ENCODE assay signal across 11 mouse cellular contexts in the genomic region with DNA sequence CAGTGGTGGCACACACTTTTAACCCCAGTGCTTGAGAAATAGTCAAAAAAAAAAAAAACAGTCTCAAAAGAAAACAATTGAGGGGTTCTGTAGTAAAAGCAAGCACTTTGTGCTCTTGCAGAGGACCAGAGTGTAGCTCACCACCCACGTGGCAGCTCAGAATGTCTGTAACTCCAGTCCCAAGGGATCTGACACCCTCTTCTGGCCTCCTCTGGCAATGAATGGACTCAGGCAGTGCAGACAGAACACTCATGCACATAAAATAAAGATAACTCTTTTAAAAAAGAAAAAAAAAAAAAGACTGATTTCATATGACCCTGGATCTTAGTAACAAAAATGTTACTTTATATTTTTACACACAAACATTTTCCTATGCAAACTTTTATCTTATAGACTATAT. TPM values are rescaled to one million over a fixed set of nuclear protein-coding genes. Genes with fewer than 3 reads are reported as not detected.
DNase-seq lines count a peak whose midpoint lies in the region; ATAC-seq and TF ChIP-seq lines count a peak whose summit lies in the region.
"Had no signal": no experiment of that assay in that cellular context is flagged by ENCODE, and none has a peak within 500 bp of the region (broad histone marks: within the 10 kb centered on the region; RNA-seq: fewer than 3 reads in every experiment).

No protein-coding gene starts in this region.

- H3K4me2 ChIP-seq in lung, embryonic 14.5 days, result no peak overlapping the region
- H3K4me2 ChIP-seq: heart, embryonic 13.5 days; midbrain, embryonic 11.5 days had no signal

- H3K27me3 ChIP-seq in lung, embryonic 14.5 days (ENCODE audit: insufficient read depth, low read length), result no peaks in the 10 kb centered on the region
- H3K27me3 ChIP-seq: heart, embryonic 13.5 days had no signal

- 19% methylated on average over 1 of the region's 1 CpGs for WGBS in lung, embryonic 14.5 days

- no peak overlapping the region for H3K27ac ChIP-seq in gastrocnemius, adult 2 months
- no peak overlapping the region for H3K27ac ChIP-seq in lung, embryonic 14.5 days (ENCODE audit: low read depth)
- H3K27ac ChIP-seq: heart, embryonic 13.5 days had no signal

- intact Hi-C loops in gastrocnemius, adult 2 months (cut with DNase I), result no loop called here

- TF ChIP-seq CTCF in gastrocnemius, adult 2 months (IDR thresholded peaks at IDR 0.05), result no peak
- no peak for TF ChIP-seq CTCF in lung, embryonic 14.5 days (IDR thresholded peaks at IDR 0.05; ENCODE audit: low read depth)

- H3K9me3 ChIP-seq in lung, embryonic 14.5 days (ENCODE audit: low read depth, low read length), result no peaks in the 10 kb centered on the region
- H3K9me3 ChIP-seq: heart, embryonic 13.5 days had no signal

- no peak overlapping the region for H3K9ac ChIP-seq in lung, embryonic 14.5 days
- H3K9ac ChIP-seq: heart, embryonic 13.5 days had no signal

- H3K4me3 ChIP-seq in gastrocnemius, adult 2 months, result no peak overlapping the region
- no peak overlapping the region for H3K4me3 ChIP-seq in lung, embryonic 14.5 days (ENCODE audit: low read depth, low read length)
- H3K4me3 ChIP-seq: heart, embryonic 13.5 days had no signal

- no peaks in the 10 kb centered on the region for H3K4me1 ChIP-seq in lung, embryonic 14.5 days (ENCODE audit: insufficient read depth)
- H3K4me1 ChIP-seq: heart, embryonic 13.5 days had no signal

- peaks cover 5% of the 10 kb centered on the region; the same call in 1 of the 2 replicates for H3K36me3 ChIP-seq in lung, embryonic 14.5 days (ENCODE audit: insufficient read depth)

- peak; percentile 23 for DNase-seq in gastrocnemius, adult 2 months
- DNase-seq in gastrocnemius, adult 18-20 months (ENCODE audit: low spot score), result no peak
- peak; percentile 42 for DNase-seq in lung, embryonic 14.5 days
- DNase-seq in lung, postnatal 4 days, result no peak
- DNase-seq in MN1 (ENCODE audit: low spot score), result peak; percentile 20
- peak; percentile 17 for DNase-seq in retina, embryonic 14.5 days (ENCODE audit: low spot score)
- no peak for DNase-seq in urinary bladder, adult 18-20 months (ENCODE audit: low spot score in 2 of 2)
- DNase-seq: cerebellum, adult 8-10 months had no signal

- ATAC-seq in lung, embryonic 14.5 days (ENCODE audit: insufficient read depth), result no peak
- ATAC-seq in erythroid progenitor cell, adult 5-6 weeks (replicated peaks; ENCODE audit: low FRiP score, poor library complexity, severe bottlenecking), result no peak

RNA-seq across cellular contexts. Expression of gene Bbx, which starts 12.1 kb away (rescaled TPM):
- total RNA-seq in gastrocnemius, adult 2 months (2021), result 10 to 100 TPM in 1 of 2 experiments, 1 to 10 TPM in 1; 6.8 to 10.7 TPM
- 1 to 10 TPM; 7.8 to 9.4 TPM for total RNA-seq in gastrocnemius, adult 18-20 months (2021)
- polyA plus RNA-seq in lung, embryonic 14.5 days (2014; fragmentation: Nextera tagmentation; extraction: Ambion mirVana), result 40.5 and 41.6 TPM in 2 replicates
- 7.2 and 13.0 TPM in 2 replicates for total RNA-seq in erythroid progenitor cell, adult 5-6 weeks (2015; ENCODE audit: low replicate concordance)
- 2.8 and 5.9 TPM in 2 replicates for total RNA-seq in erythroid progenitor cell, adult 5-6 weeks (2017; ENCODE audit: low replicate concordance)

Comparison
In these comparisons a context has a peak if more than half of its experiments do, and no peak if none do; other contexts are left out.
1. DNase-seq: peak in gastrocnemius, adult 2 months (single experiment), lung, embryonic 14.5 days (single experiment), MN1 (single experiment) and retina, embryonic 14.5 days (single experiment); none in gastrocnemius, adult 18-20 months (single experiment), lung, postnatal 4 days (0 of 2) and urinary bladder, adult 18-20 months (0 of 2).